Mouse (Mus musculus): Measurements from ENCODE around the gene Ckb. TPM values are rescaled to one million over a fixed set of nuclear protein-coding genes. Genes with fewer than 3 reads are reported as not detected.

The Ckb gene
- total and polyA plus RNA-seq, 3 experiments, result 0.54 to 3.7 TPM; not detected in 1

DNA sequence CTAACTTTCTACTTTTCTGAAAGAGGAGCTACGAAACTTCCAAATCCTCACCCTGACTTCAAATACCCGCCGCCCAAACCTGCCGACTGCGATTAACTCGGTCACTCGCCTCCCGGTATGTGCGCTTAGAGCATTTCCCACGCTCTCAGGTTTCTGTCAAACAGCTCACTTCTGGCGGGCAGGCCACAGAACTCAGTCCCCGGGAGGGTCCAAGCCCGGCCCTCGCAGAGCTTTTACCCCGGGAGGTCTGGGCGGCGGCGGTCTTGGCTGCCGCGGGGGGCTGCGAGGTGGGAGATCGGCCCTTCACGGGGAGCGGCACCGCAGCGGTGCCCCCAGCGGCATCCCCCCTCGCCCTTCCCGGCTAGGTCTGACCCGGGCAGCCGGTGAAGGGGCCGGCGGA, 40.3 kb upstream of the Ckb start (continued):
- TF ChIP-seq KAT2A (IDR thresholded peaks at IDR 0.05; ENCODE audit: insufficient replicate concordance, low read length) (no peak), EP300 (IDR thresholded peaks at IDR 0.05; ENCODE audit: low read length) (no peak), POLR2AphosphoS2 (IDR thresholded peaks at IDR 0.05; ENCODE audit: low read depth, low read length) (no peak)

DNA sequence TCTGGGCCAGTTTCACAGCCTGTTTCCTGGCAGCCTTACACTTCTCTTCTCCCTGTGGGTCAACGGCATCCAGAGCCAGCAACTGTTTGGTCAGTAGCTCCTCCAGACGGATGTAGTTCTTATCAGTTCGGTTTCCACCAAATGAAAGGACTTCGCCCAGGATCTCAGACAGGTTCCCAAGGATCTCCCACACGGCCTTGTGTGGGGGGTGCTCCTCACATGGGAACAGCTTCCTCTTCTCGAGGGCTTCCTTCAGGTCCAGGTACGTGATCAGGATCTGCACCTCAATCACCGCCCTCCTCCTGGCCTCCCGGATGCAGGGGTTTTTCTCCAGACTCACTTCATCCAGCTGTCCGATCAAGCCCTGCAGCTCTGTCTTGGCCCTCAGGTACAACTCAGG, 38.0 kb upstream of the Ckb start:
- H3K36me3 ChIP-seq (replicated peaks in 1 of 2; ENCODE audit: control insufficient read depth in 1 of 2, insufficient read depth in 1 of 2, low read length in 1 of 2), result peaks cover 15 to 54% of the 10 kb centered on the region in 2 experiments
- TF ChIP-seq CHD2 (IDR thresholded peaks at IDR 0.05; ENCODE audit: low read length), result no peak
- H3K4me2 ChIP-seq (ENCODE audit: insufficient read depth, low read depth, poor library complexity, severe bottlenecking), result no peak overlapping the region
- dilution Hi-C loops (cut with MboI; ENCODE audit: extremely low pct_ligation_motif_present, extremely low pct_unique_long_range_greater_than_20kb, low sequenced_read_pairs), result no loop called here
- no peaks in the 10 kb centered on the region for H3K9me3 ChIP-seq (replicated peaks; ENCODE audit: low read length)
- no peak overlapping the region for H3K4me3 ChIP-seq (replicated peaks in 1 of 3; ENCODE audit: low read depth in 2 of 3, low read length in 2 of 3, poor library complexity in 1 of 3)
- peaks cover 26% of the 10 kb centered on the region for H3K79me2 ChIP-seq (replicated peaks; ENCODE audit: control insufficient read depth, extremely low read depth, insufficient read depth, poor library complexity, severe bottlenecking)
- no peaks in the 10 kb centered on the region for H3K27me3 ChIP-seq (replicated peaks)
- peaks cover 8 to 33% of the 10 kb centered on the region in 2 experiments for H3K4me1 ChIP-seq (ENCODE audit: control insufficient read depth in 1 of 2, insufficient read depth in 2 of 2)
- in situ Hi-C loops (cut with MboI; ENCODE audit: low pct_ligation_motif_present, low pct_unique_long_range_greater_than_20kb, low sequenced_read_pairs), result loop anchor here (5.0 to 10.0 kb wide), 2 partner anchors 33 to 55 kb away; partner anchors contain the start of gene Trmt61a
- no peak for DNase-seq (ENCODE audit: extremely low read depth)
- H3K27ac ChIP-seq (ENCODE audit: insufficient read depth, low read depth), result no peak overlapping the region
- no peak overlapping the region for H3K9ac ChIP-seq (ENCODE audit: insufficient read depth, low read depth)

DNA sequence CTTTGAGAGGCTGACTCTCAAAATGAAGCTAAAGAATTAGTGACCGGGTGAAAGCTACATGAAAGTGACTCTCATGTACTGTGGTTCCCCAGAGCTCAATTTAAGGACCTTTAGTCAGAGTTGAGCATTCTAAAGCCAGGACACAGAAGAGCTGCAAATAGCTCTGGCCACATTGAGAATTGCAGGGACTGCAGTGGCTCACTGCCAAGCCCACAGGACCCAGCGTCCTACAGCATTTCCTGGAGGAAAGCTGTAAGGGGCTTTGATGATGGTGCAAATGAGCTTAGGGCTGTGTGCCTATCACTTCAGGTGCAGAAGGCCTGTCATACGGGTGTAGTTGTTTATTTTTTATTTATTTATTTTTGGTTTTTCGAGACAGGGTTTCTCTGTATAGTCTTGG, 36.0 kb upstream of the Ckb start:
- no peak overlapping the region for H3K9ac ChIP-seq (ENCODE audit: insufficient read depth, low read depth)
- TF ChIP-seq ZC3H11A (IDR thresholded peaks at IDR 0.05; ENCODE audit: low read depth, low read length), result no peak
- in situ Hi-C loops (cut with MboI; ENCODE audit: low pct_ligation_motif_present, low pct_unique_long_range_greater_than_20kb, low sequenced_read_pairs), result no loop called here

DNA sequence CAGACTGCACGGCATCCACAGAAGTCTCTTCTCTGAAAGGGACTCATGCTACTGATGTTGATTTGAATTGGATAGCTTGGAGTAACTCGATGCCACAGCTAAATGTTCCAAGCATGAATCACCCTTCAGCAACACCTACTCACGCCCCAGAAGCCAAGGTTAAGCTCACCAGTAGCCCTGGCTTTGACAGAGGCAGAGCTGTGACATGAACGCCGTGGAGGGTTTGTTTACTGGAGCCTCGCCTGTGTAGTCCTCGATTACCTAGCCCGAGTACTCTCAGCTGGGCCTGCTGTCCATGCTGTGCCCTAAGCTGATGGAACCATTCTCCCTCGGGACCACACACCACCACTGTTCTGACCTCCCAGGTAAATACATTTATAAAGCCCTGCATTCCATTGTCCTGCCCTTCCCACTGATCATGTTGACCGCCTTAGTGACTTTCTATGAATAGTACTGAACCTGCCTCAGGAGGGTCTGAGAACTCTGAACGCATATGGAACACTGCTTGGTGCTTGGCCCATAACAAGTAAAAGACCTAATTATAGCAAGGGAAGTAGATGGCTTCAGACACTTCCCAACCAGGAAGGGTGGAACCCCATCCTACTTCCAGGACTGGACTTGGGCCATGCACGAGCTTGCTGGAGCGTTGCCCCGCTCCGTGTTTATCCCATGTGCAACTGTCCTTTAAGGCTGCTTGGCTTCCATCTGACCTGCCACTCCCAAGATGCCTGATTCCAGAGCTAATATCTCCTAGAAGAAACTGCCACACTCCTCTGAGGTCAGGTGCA, 33.2 kb upstream of the Ckb start:
- Histone ChIP-seq H3K27me3 (replicated peaks) (no peaks in the 10 kb centered on the region), H3K79me2 (replicated peaks; ENCODE audit: control insufficient read depth, extremely low read depth, insufficient read depth, poor library complexity, severe bottlenecking) (no peaks in the 10 kb centered on the region), H3K4me1 (ENCODE audit: control insufficient read depth in 1 of 2, insufficient read depth in 2 of 2) (peaks cover 0 to 23% of the 10 kb centered on the region in 2 experiments; a peak in 3 of 4 replicates), H3K36me3 (replicated peaks in 1 of 2; ENCODE audit: control insufficient read depth in 1 of 2, insufficient read depth in 1 of 2, low read length in 1 of 2) (peaks cover 9 to 36% of the 10 kb centered on the region in 2 experiments), H3K27ac (ENCODE audit: insufficient read depth, low read depth) (no peak overlapping the region), H3K4me3 (replicated peaks in 1 of 3; ENCODE audit: low read depth in 2 of 3, low read length in 2 of 3, poor library complexity in 1 of 3) (no peak overlapping the region), H3K9me3 (replicated peaks; ENCODE audit: low read length) (no peaks in the 10 kb centered on the region), H3K4me2 (ENCODE audit: insufficient read depth, low read depth, poor library complexity, severe bottlenecking) (no peak overlapping the region), H3K9ac (ENCODE audit: insufficient read depth, low read depth) (no peak overlapping the region)
- no peak for DNase-seq (ENCODE audit: extremely low read depth)
- in situ Hi-C loops (cut with MboI; ENCODE audit: low pct_ligation_motif_present, low pct_unique_long_range_greater_than_20kb, low sequenced_read_pairs) (no loop called here), dilution Hi-C loops (cut with MboI; ENCODE audit: extremely low pct_ligation_motif_present, extremely low pct_unique_long_range_greater_than_20kb, low sequenced_read_pairs) (no loop called here)
- no peak for TF ChIP-seq ZMIZ1 (IDR thresholded peaks at IDR 0.05; ENCODE audit: low read depth, low read length)
- TF ChIP-seq JUN (IDR thresholded peaks at IDR 0.05; ENCODE audit: insufficient read depth, low read depth, low read length), result no peak
- TF ChIP-seq NRF1 (IDR thresholded peaks at IDR 0.05; ENCODE audit: low read depth, low read length), result no peak
- no peak for TF ChIP-seq ZC3H11A (IDR thresholded peaks at IDR 0.05; ENCODE audit: low read depth, low read length)
- TF ChIP-seq MAX (IDR thresholded peaks at IDR 0.05; ENCODE audit: low read length), result no peak
- no peak for TF ChIP-seq CHD1 (IDR thresholded peaks at IDR 0.05; ENCODE audit: low read depth, low read length)
- no peak for TF ChIP-seq MYC (IDR thresholded peaks at IDR 0.05; ENCODE audit: low read depth, low read length)
- no peak for TF ChIP-seq ZNF384 (IDR thresholded peaks at IDR 0.05; ENCODE audit: low read depth, low read length)

More for the DNA sequence above, 36.0 kb upstream of the Ckb start:
- Histone ChIP-seq H3K36me3 (replicated peaks in 1 of 2; ENCODE audit: control insufficient read depth in 1 of 2, insufficient read depth in 1 of 2, low read length in 1 of 2) (peaks cover 15 to 50% of the 10 kb centered on the region in 2 experiments), H3K27me3 (replicated peaks) (no peaks in the 10 kb centered on the region), H3K4me1 (ENCODE audit: control insufficient read depth in 1 of 2, insufficient read depth in 2 of 2) (peaks cover 5 to 23% of the 10 kb centered on the region in 2 experiments), H3K4me3 (replicated peaks in 1 of 3; ENCODE audit: low read depth in 2 of 3, low read length in 2 of 3, poor library complexity in 1 of 3) (no peak overlapping the region), H3K4me2 (ENCODE audit: insufficient read depth, low read depth, poor library complexity, severe bottlenecking) (no peak overlapping the region), H3K9me3 (replicated peaks; ENCODE audit: low read length) (no peaks in the 10 kb centered on the region), H3K79me2 (replicated peaks; ENCODE audit: control insufficient read depth, extremely low read depth, insufficient read depth, poor library complexity, severe bottlenecking) (peaks cover 13% of the 10 kb centered on the region), H3K27ac (ENCODE audit: insufficient read depth, low read depth) (no peak overlapping the region)
- dilution Hi-C loops (cut with MboI; ENCODE audit: extremely low pct_ligation_motif_present, extremely low pct_unique_long_range_greater_than_20kb, low sequenced_read_pairs), result no loop called here
- no peak for DNase-seq (ENCODE audit: extremely low read depth)

All from CH12.LX (cell line).